Comparison of ENCODE assay signal across 29 mouse cellular contexts in the genomic region with DNA sequence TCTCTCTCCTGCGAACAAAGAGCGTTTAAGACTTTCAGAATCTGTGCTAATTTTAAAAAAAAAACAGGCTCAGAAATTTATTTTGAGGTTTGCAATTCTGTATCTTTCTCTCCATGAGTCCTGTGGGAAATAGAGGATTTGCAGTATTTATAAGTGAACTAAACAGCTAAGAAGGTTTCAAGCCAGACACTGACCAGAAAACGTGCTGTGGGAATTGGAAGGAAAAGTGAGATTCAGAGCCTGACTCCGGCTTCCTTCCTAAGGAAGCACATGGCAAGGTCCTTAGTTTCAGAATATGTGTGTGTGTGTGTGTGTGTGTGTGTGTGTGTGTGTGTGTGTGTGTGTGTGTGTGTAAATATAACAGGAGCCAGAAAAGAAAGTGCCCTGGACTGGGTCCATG.
DNase-seq lines count a peak whose midpoint lies in the region; ATAC-seq and TF ChIP-seq lines count a peak whose summit lies in the region.
"Had no signal": no experiment of that assay in that cellular context is flagged by ENCODE, and none has a peak within 500 bp of the region (broad histone marks: within the 10 kb centered on the region; RNA-seq: fewer than 3 reads in every experiment).

No protein-coding gene starts in this region.

- H3K9ac ChIP-seq in kidney, postnatal 0 days (ENCODE audit: low read depth, low read length): no peak overlapping the region
- no peak overlapping the region for H3K9ac ChIP-seq in kidney, embryonic 15.5 days
- H3K9ac ChIP-seq in hindbrain, postnatal 0 days (replicated peaks; ENCODE audit: low read length): no peak overlapping the region
- H3K9ac ChIP-seq: heart, embryonic 12.5 days; hindbrain, embryonic 15.5 days; limb, embryonic 12.5 days; midbrain, embryonic 12.5 days; neural tube, embryonic 12.5 days had no signal

- no peaks in the 10 kb centered on the region for H3K27me3 ChIP-seq in kidney, postnatal 0 days (ENCODE audit: insufficient read depth, low read length)
- H3K27me3 ChIP-seq in kidney, embryonic 15.5 days: no peaks in the 10 kb centered on the region
- H3K27me3 ChIP-seq in hindbrain, postnatal 0 days (ENCODE audit: insufficient read depth, low read length): no peaks in the 10 kb centered on the region
- H3K27me3 ChIP-seq: CH12.LX; heart, embryonic 12.5 days; hindbrain, embryonic 15.5 days; limb, embryonic 12.5 days; megakaryocyte, embryonic 14.5 days; midbrain, embryonic 12.5 days; neural tube, embryonic 12.5 days had no signal

- DNase-seq in adrenal gland, postnatal 10 days: peak; percentile 1
- no peak for DNase-seq in adrenal gland, adult 18-20 months (ENCODE audit: low spot score in 2 of 2)
- peak; percentile 7 for DNase-seq in gastrocnemius, postnatal 10 days
- no peak for DNase-seq in gastrocnemius, adult 8-10 months (ENCODE audit: low spot score in 2 of 2)
- DNase-seq in kidney, postnatal 0 days (ENCODE audit: low spot score): peak; percentile 11
- peak; percentile 9 for DNase-seq in gastrocnemius, postnatal 25 days
- DNase-seq in hindbrain, postnatal 0 days (ENCODE audit: low spot score): no peak
- DNase-seq: adrenal gland, adult 8-10 months; cerebellum, adult 8-10 months; heart, adult 11 months; kidney, adult 18-20 months; kidney, postnatal 14 days; layer of hippocampus, adult 9-11 months; lung, postnatal 36 days; right cerebral cortex, adult 18-20 months; thymus, adult 2 months; thymus, postnatal 36 days had no signal

- H3K4me1 ChIP-seq in kidney, postnatal 0 days (replicated peaks; ENCODE audit: insufficient read depth, low read length): no peaks in the 10 kb centered on the region
- no peaks in the 10 kb centered on the region for H3K4me1 ChIP-seq in kidney, embryonic 15.5 days
- no peaks in the 10 kb centered on the region for H3K4me1 ChIP-seq in hindbrain, postnatal 0 days (ENCODE audit: insufficient read depth, low read length)
- H3K4me1 ChIP-seq: heart, embryonic 12.5 days; hindbrain, embryonic 15.5 days; limb, embryonic 12.5 days; megakaryocyte, embryonic 14.5 days; midbrain, embryonic 12.5 days; neural tube, embryonic 12.5 days had no signal

- no peaks in the 10 kb centered on the region for H3K9me3 ChIP-seq in kidney, postnatal 0 days (replicated peaks; ENCODE audit: low read length)
- H3K9me3 ChIP-seq in kidney, embryonic 15.5 days (replicated peaks): no peaks in the 10 kb centered on the region
- no peaks in the 10 kb centered on the region for H3K9me3 ChIP-seq in hindbrain, postnatal 0 days (ENCODE audit: low read length)
- H3K9me3 ChIP-seq: heart, embryonic 12.5 days; hindbrain, embryonic 15.5 days; limb, embryonic 12.5 days; megakaryocyte, embryonic 14.5 days; midbrain, embryonic 12.5 days; neural tube, embryonic 12.5 days had no signal

- no peak overlapping the region for H3K4me2 ChIP-seq in kidney, postnatal 0 days (ENCODE audit: low read length)
- no peak overlapping the region for H3K4me2 ChIP-seq in kidney, embryonic 15.5 days
- no peak overlapping the region for H3K4me2 ChIP-seq in hindbrain, postnatal 0 days (ENCODE audit: low read depth, low read length)
- H3K4me2 ChIP-seq: heart, embryonic 12.5 days; hindbrain, embryonic 15.5 days; limb, embryonic 12.5 days; liver, embryonic 11.5 days; midbrain, embryonic 12.5 days; neural tube, embryonic 12.5 days had no signal

- no peak for TF ChIP-seq CTCF in kidney, postnatal 0 days (IDR thresholded peaks at IDR 0.05; ENCODE audit: low read depth)
- no peak for TF ChIP-seq CTCF in hindbrain, postnatal 0 days (IDR thresholded peaks at IDR 0.05; ENCODE audit: low read depth)

- WGBS in kidney, postnatal 0 days: 61% methylated on average over 4 of the region's 4 CpGs
- WGBS in kidney, embryonic 15.5 days: 78% methylated on average over 4 of the region's 4 CpGs
- 84% methylated on average over 4 of the region's 4 CpGs for WGBS in hindbrain, postnatal 0 days

- H3K4me3 ChIP-seq in kidney, postnatal 0 days (replicated peaks; ENCODE audit: low read depth, low read length): no peak overlapping the region
- no peak overlapping the region for H3K4me3 ChIP-seq in kidney, embryonic 15.5 days (replicated peaks)
- H3K4me3 ChIP-seq in hindbrain, postnatal 0 days (ENCODE audit: low read length): no peak overlapping the region
- H3K4me3 ChIP-seq: heart, embryonic 12.5 days; hindbrain, embryonic 15.5 days; limb, embryonic 12.5 days; megakaryocyte, embryonic 14.5 days; midbrain, embryonic 12.5 days; myocyte; neural tube, embryonic 12.5 days had no signal

- no peak overlapping the region for H3K27ac ChIP-seq in kidney, postnatal 0 days
- H3K27ac ChIP-seq in kidney, embryonic 15.5 days: no peak overlapping the region
- H3K27ac ChIP-seq in hindbrain, postnatal 0 days: no peak overlapping the region
- H3K27ac ChIP-seq: hindbrain, embryonic 15.5 days; limb, embryonic 12.5 days; midbrain, embryonic 12.5 days; neural tube, embryonic 12.5 days had no signal

- ATAC-seq in kidney, postnatal 0 days (replicated peaks; ENCODE audit: low FRiP score, low read depth): no peak
- ATAC-seq in kidney, embryonic 15.5 days (replicated peaks; ENCODE audit: low FRiP score): no peak
- ATAC-seq in hindbrain, postnatal 0 days: no peak
- ATAC-seq: activated CD4-positive, CD25-positive, alpha-beta regulatory T cell, adult 4 months; forebrain, embryonic 14.5 days had no signal

- H3K36me3 ChIP-seq in kidney, postnatal 0 days (ENCODE audit: insufficient read depth, low read length): no peaks in the 10 kb centered on the region
- H3K36me3 ChIP-seq in kidney, embryonic 15.5 days: no peaks in the 10 kb centered on the region
- H3K36me3 ChIP-seq in hindbrain, postnatal 0 days (ENCODE audit: insufficient read depth, low read length): no peaks in the 10 kb centered on the region
- H3K36me3 ChIP-seq: heart, embryonic 12.5 days; hindbrain, embryonic 15.5 days; limb, embryonic 12.5 days; midbrain, embryonic 12.5 days; neural tube, embryonic 12.5 days had no signal

Comparison
In these comparisons a context has a peak if more than half of its experiments do, and no peak if none do; other contexts are left out.
1. DNase-seq: peak in adrenal gland, postnatal 10 days (single experiment), gastrocnemius, postnatal 10 days (single experiment), kidney, postnatal 0 days (single experiment) and gastrocnemius, postnatal 25 days (single experiment); none in adrenal gland, adult 18-20 months (0 of 2), gastrocnemius, adult 8-10 months (0 of 2) and hindbrain, postnatal 0 days (single experiment).